Mouse (Mus musculus): ENCODE results near the gene Dram1.

GRCm38 (mm10) chr10:88356114-88356982 lies 22.5 kb downstream of the Dram1 start:
- TF ChIP-seq POLR2A (IDR thresholded peaks at IDR 0.05; ENCODE audit: low read depth, low read length): no peak
- TF ChIP-seq CTCF (IDR thresholded peaks at IDR 0.05; ENCODE audit: borderline replicate concordance, insufficient read depth, low read length): no peak
